Mouse (Mus musculus): ENCODE data around the gene Mapk12.

- no peak for TF ChIP-seq POLR2A (IDR thresholded peaks at IDR 0.05; ENCODE audit: borderline replicate concordance, low read depth, low read length)
- no peak for TF ChIP-seq CTCF (IDR thresholded peaks at IDR 0.05; ENCODE audit: low read depth, low read length)
Observed at GRCm38 (mm10) chr15:89171526-89172051, 31.1 kb upstream of the Mapk12 start.

Data from bone marrow macrophage, adult 2 months (primary cell).